Mouse (Mus musculus): Measurements from ENCODE around the gene Ntn4.

The Ntn4 gene

GRCm38 (mm10) chr10:93731248-93731691 is 90.8 kb downstream of the Ntn4 start:
- no peak for DNase-seq

GRCm38 (mm10) chr10:93736114-93736645 is 95.7 kb downstream of the Ntn4 start:
- peak; percentile 57 to 72 for DNase-seq

- no peak for DNase-seq
These were observed 96.6 kb downstream of the Ntn4 start for GRCm38 (mm10) chr10:93737080-93737479.

GRCm38 (mm10) chr10:93741446-93742096 is 101.1 kb downstream of the Ntn4 start:
- DNase-seq, result peak; percentile 54 to 58

GRCm38 (mm10) chr10:93742097-93742446 is 101.6 kb downstream of the Ntn4 start:
- no peak for DNase-seq

- DNase-seq, result peak; percentile 69 to 83
These were observed 102.1 kb downstream of the Ntn4 start for GRCm38 (mm10) chr10:93742598-93742997.

GRCm38 (mm10) chr10:93749267-93750192 is 109.0 kb downstream of the Ntn4 start:
- DNase-seq, result peak in 1 of 2 experiments; percentile 43

GRCm38 (mm10) chr10:93751302-93751701 is 110.8 kb downstream of the Ntn4 start:
- DNase-seq, result no peak

GRCm38 (mm10) chr10:93753711-93754391 is 113.4 kb downstream of the Ntn4 start:
- DNase-seq, result peak; percentile 79 to 80

- DNase-seq, result no peak
These were observed 115.7 kb downstream of the Ntn4 start for GRCm38 (mm10) chr10:93756211-93756610.

GRCm38 (mm10) chr10:93759644-93760043 is 119.2 kb downstream of the Ntn4 start:
- peak in 1 of 2 experiments; percentile 42 for DNase-seq

- no peak for DNase-seq
These were observed 119.9 kb downstream of the Ntn4 start for GRCm38 (mm10) chr10:93760429-93760828.

GRCm38 (mm10) chr10:93763074-93763473 is 122.6 kb downstream of the Ntn4 start:
- DNase-seq, result peak; percentile 39 to 55

- DNase-seq, result peak in 1 of 2 experiments; percentile 0
These were observed 125.7 kb downstream of the Ntn4 start for GRCm38 (mm10) chr10:93766221-93766620.

GRCm38 (mm10) chr10:93767245-93767644 is 126.8 kb downstream of the Ntn4 start:
- DNase-seq, result peak in 1 of 2 experiments; percentile 1

- DNase-seq, result peak in 1 of 2 experiments; percentile 15
These were observed 127.7 kb downstream of the Ntn4 start for GRCm38 (mm10) chr10:93768222-93768621.

- DNase-seq, result peak; percentile 81 to 84
These were observed 131.5 kb downstream of the Ntn4 start for GRCm38 (mm10) chr10:93771931-93772465.

GRCm38 (mm10) chr10:93772492-93772891 is 132.0 kb downstream of the Ntn4 start:
- DNase-seq, result no peak

- no peak for DNase-seq
These were observed 136.3 kb downstream of the Ntn4 start for GRCm38 (mm10) chr10:93776731-93777151.

GRCm38 (mm10) chr10:93777372-93777771 is 136.9 kb downstream of the Ntn4 start:
- DNase-seq, result peak; percentile 80 to 88

GRCm38 (mm10) chr10:93783216-93784013 is 142.9 kb downstream of the Ntn4 start:
- no peak for DNase-seq
